Mouse (Mus musculus) midbrain, embryonic 14.5 days (tissue): ENCODE results near the gene Strip2. TPM values are rescaled to one million over a fixed set of nuclear protein-coding genes. Genes with fewer than 3 reads are reported as not detected.
A peak's percentile ranks its signal among the peaks of the same experiment; 100 is the strongest.

Experiments used
- ATAC-seq: fragments of 200-750 bp; cut with Nextera tagmentation; 2 replicates; pipeline ENCODE4 v1.8.0; 2017; ENCODE audit warnings: moderate number of reproducible peaks, moderate library complexity; ENCODE audit not compliant: low FRiP score, low TSS enrichment
- DNase-seq: peaks from one replicate; pipeline ENCODE4 v3.0.0-alpha.2; 2015
- H3K27ac ChIP-seq: fragments of 300-500 bp; sonication (generic); replicated peaks from 2 replicates; pipeline ENCODE4 v1.5.1; 2014; ENCODE audit warnings: mild to moderate bottlenecking, low read depth, low read length, moderate library complexity
- H3K27me3 ChIP-seq: fragments of 300-500 bp; sonication (generic); 2 replicates; pipeline ENCODE4 v1.6.1; 2014; ENCODE audit warnings: low read length, control low read depth, mixed read lengths; ENCODE audit not compliant: control insufficient read depth, insufficient read depth
- H3K36me3 ChIP-seq: fragments of 300-500 bp; sonication (generic); 2 replicates; pipeline ENCODE4 v1.6.1; 2014; ENCODE audit warnings: low read length, control low read depth; ENCODE audit not compliant: control insufficient read depth, insufficient read depth
- H3K4me1 ChIP-seq: fragments of 300-500 bp; sonication (generic); 2 replicates; pipeline ENCODE4 v1.6.1; 2014; ENCODE audit warnings: mild to moderate bottlenecking, antibody characterized with exemption, low read length, control low read depth; ENCODE audit not compliant: control insufficient read depth, insufficient read depth
- H3K4me2 ChIP-seq: fragments of 300-500 bp; sonication (generic); 2 replicates; pipeline ENCODE4 v1.6.1; 2014; ENCODE audit warnings: mild to moderate bottlenecking, low read length, moderate library complexity
- H3K4me3 ChIP-seq: fragments of 300-500 bp; sonication (generic); replicated peaks from 2 replicates; pipeline ENCODE4 v1.5.1; 2014; ENCODE audit warnings: low read depth, low read length
- H3K9ac ChIP-seq: fragments of 300-500 bp; sonication (generic); replicated peaks from 2 replicates; pipeline ENCODE4 v1.6.1; 2014; ENCODE audit warnings: mild to moderate bottlenecking, low read length, moderate library complexity
- H3K9me3 ChIP-seq: fragments of 300-500 bp; sonication (generic); 2 replicates; pipeline ENCODE4 v1.6.1; 2016; ENCODE audit warnings: low read length, control low read depth, mixed read lengths; ENCODE audit not compliant: control insufficient read depth
- WGBS: fragments of 180-500 bp; shearing (Covaris S2); extraction: QIAGEN DNeasy Blood & Tissue Kit; methylation state at CpG from one replicate; pipeline ENCODE4 v1.1.7; 2014; 5-methylcytosine and 5-hydroxymethylcytosine counted together
- polyA plus RNA-seq: library from polyadenylated mRNA; unstranded; fragments of >200 nt; fragmentation: Nextera tagmentation; extraction: Ambion mirVana; gene quantifications from 2 replicates; pipeline ENCODE4 v1.2.1, GENCODE M21; 2014

Strip2 gene
- polyA plus RNA-seq, 1 experiment from 2014 or later = 2.9 TPM

- no peaks in the 10 kb centered on the region for H3K4me1 ChIP-seq
- DNase-seq (peak; percentile 3), ATAC-seq (no peak)
- 0 out of 2 replicates have a peak, but pooled peaks cover 2% of the 10 kb centered on the region for H3K36me3 ChIP-seq
- H3K9me3 ChIP-seq = no peaks in the 10 kb centered on the region
- 31% methylated on average over 9 of the region's 9 CpGs for WGBS
- H3K4me3 ChIP-seq = no peak overlapping the region
- no peak overlapping the region for H3K27ac ChIP-seq
- H3K27me3 ChIP-seq = peaks cover 14% of the 10 kb centered on the region
- no peak overlapping the region for H3K9ac ChIP-seq
- H3K4me2 ChIP-seq = no peak overlapping the region
Measured at GRCm38 (mm10) chr6:29915836-29916235, 976 bp upstream of the Strip2 start.

- ATAC-seq (peak; percentile 74), DNase-seq (no peak)
- Histone ChIP-seq H3K27me3 (peaks cover 14% of the 10 kb centered on the region), H3K4me3 (peak overlapping the region; percentile 74), H3K36me3 (no peaks in the 10 kb centered on the region), H3K27ac (0 out of 2 replicates have a peak overlapping the region, but pooled peaks have one; percentile 41), H3K9ac (peak overlapping the region; percentile 60), H3K9me3 (no peaks in the 10 kb centered on the region), H3K4me2 (peak overlapping the region; percentile 90), H3K4me1 (no peaks in the 10 kb centered on the region)
- WGBS = under 1% methylated on average over 21 of the region's 21 CpGs
Measured at GRCm38 (mm10) chr6:29917383-29917720, 540 bp downstream of the Strip2 start.

- DNase-seq (peak; percentile 15), ATAC-seq (no peak)
- H3K9me3 ChIP-seq = no peaks in the 10 kb centered on the region
- peak overlapping the region; percentile 74; the same call in 1 of the 2 replicates for H3K4me3 ChIP-seq
- peaks cover 14% of the 10 kb centered on the region for H3K27me3 ChIP-seq
- WGBS = 35% methylated on average over 4 of the region's 4 CpGs
- H3K4me1 ChIP-seq = no peaks in the 10 kb centered on the region
- H3K27ac ChIP-seq = no peak overlapping the region
- 0 out of 2 replicates have a peak overlapping the region, but pooled peaks have one; percentile 60 for H3K9ac ChIP-seq
- H3K36me3 ChIP-seq = no peaks in the 10 kb centered on the region
- H3K4me2 ChIP-seq = peak overlapping the region; percentile 90
Measured at GRCm38 (mm10) chr6:29917947-29918346, 1.1 kb downstream of the Strip2 start.

GRCm38 (mm10) chr6:29923501-29923900 lies 6.7 kb downstream of the Strip2 start:
- ATAC-seq = no peak
- DNase-seq = no peak
- Histone ChIP-seq H3K9ac (no peak overlapping the region), H3K36me3 (no peaks in the 10 kb centered on the region), H3K27me3 (peaks cover 6% of the 10 kb centered on the region), H3K4me2 (no peak overlapping the region), H3K27ac (no peak overlapping the region), H3K9me3 (no peaks in the 10 kb centered on the region), H3K4me3 (no peak overlapping the region), H3K4me1 (no peaks in the 10 kb centered on the region)
- 80% methylated on average over 4 of the region's 4 CpGs for WGBS

GRCm38 (mm10) chr6:29925594-29926219 lies 8.9 kb downstream of the Strip2 start:
- ATAC-seq = no peak

GRCm38 (mm10) chr6:29930087-29930486 lies 13.3 kb downstream of the Strip2 start:
- H3K27me3 ChIP-seq = no peaks in the 10 kb centered on the region
- H3K4me3 ChIP-seq = no peak overlapping the region
- H3K9me3 ChIP-seq = no peaks in the 10 kb centered on the region
- ATAC-seq (no peak), DNase-seq (no peak)
- no peaks in the 10 kb centered on the region for H3K4me1 ChIP-seq
- no peaks in the 10 kb centered on the region for H3K36me3 ChIP-seq
- H3K9ac ChIP-seq = no peak overlapping the region
- H3K27ac ChIP-seq = no peak overlapping the region
- no peak overlapping the region for H3K4me2 ChIP-seq

More at GRCm38 (mm10) chr6:29925594-29926219, 8.9 kb downstream of the Strip2 start:
- Histone ChIP-seq H3K36me3 (no peaks in the 10 kb centered on the region), H3K4me2 (no peak overlapping the region), H3K9me3 (no peaks in the 10 kb centered on the region), H3K4me3 (no peak overlapping the region), H3K27ac (no peak overlapping the region), H3K4me1 (no peaks in the 10 kb centered on the region), H3K9ac (no peak overlapping the region), H3K27me3 (no peaks in the 10 kb centered on the region)
- 75% methylated on average over 6 of the region's 6 CpGs for WGBS
- no peak for DNase-seq

GRCm38 (mm10) chr6:29930665-29931064 lies 13.9 kb downstream of the Strip2 start:
- no peak overlapping the region for H3K4me2 ChIP-seq
- H3K27me3 ChIP-seq = no peaks in the 10 kb centered on the region
- 92% methylated on average over 6 of the region's 6 CpGs for WGBS
- ATAC-seq (no peak), DNase-seq (no peak)
- H3K4me1 ChIP-seq = no peaks in the 10 kb centered on the region
- no peaks in the 10 kb centered on the region for H3K9me3 ChIP-seq
- no peak overlapping the region for H3K27ac ChIP-seq
- H3K36me3 ChIP-seq = no peaks in the 10 kb centered on the region
- H3K4me3 ChIP-seq = no peak overlapping the region
- no peak overlapping the region for H3K9ac ChIP-seq

GRCm38 (mm10) chr6:29931181-29931580 lies 14.4 kb downstream of the Strip2 start:
- DNase-seq (no peak), ATAC-seq (no peak)
- Histone ChIP-seq H3K4me3 (no peak overlapping the region), H3K9ac (no peak overlapping the region), H3K36me3 (no peaks in the 10 kb centered on the region), H3K27me3 (no peaks in the 10 kb centered on the region), H3K4me1 (no peaks in the 10 kb centered on the region), H3K9me3 (no peaks in the 10 kb centered on the region), H3K4me2 (no peak overlapping the region), H3K27ac (no peak overlapping the region)
- 92% methylated on average over 4 of the region's 4 CpGs for WGBS

- no peaks in the 10 kb centered on the region for H3K36me3 ChIP-seq
- H3K27me3 ChIP-seq = no peaks in the 10 kb centered on the region
- 76% methylated on average over 1 of the region's 1 CpGs for WGBS
- ATAC-seq (no peak), DNase-seq (no peak)
- H3K9ac ChIP-seq = no peak overlapping the region
- no peaks in the 10 kb centered on the region for H3K9me3 ChIP-seq
- no peak overlapping the region for H3K4me3 ChIP-seq
- no peak overlapping the region for H3K27ac ChIP-seq
- H3K4me1 ChIP-seq = no peaks in the 10 kb centered on the region
- H3K4me2 ChIP-seq = no peak overlapping the region
Measured at GRCm38 (mm10) chr6:29935741-29936140, 18.9 kb downstream of the Strip2 start.
